Mouse (Mus musculus): ENCODE results near the gene Numbl.

Numbl gene

GRCm38 (mm10) chr7:27291795-27292466, 33.7 kb downstream of the Numbl start:
- DNase-seq (ENCODE audit: low spot score in 2 of 2): no peak

GRCm38 (mm10) chr7:27295956-27296355, 37.7 kb downstream of the Numbl start:
- DNase-seq (ENCODE audit: low spot score in 2 of 2): no peak

GRCm38 (mm10) chr7:27296518-27296917, 38.3 kb downstream of the Numbl start:
- DNase-seq (ENCODE audit: low spot score in 2 of 2): no peak

GRCm38 (mm10) chr7:27298033-27298610, 39.9 kb downstream of the Numbl start:
- no peak for DNase-seq (ENCODE audit: low spot score in 2 of 2)

- DNase-seq (ENCODE audit: low spot score in 2 of 2): no peak
Measured at GRCm38 (mm10) chr7:27298816-27299215, 40.6 kb downstream of the Numbl start.

GRCm38 (mm10) chr7:27300351-27300750, 42.1 kb downstream of the Numbl start:
- DNase-seq (ENCODE audit: low spot score in 2 of 2): no peak

GRCm38 (mm10) chr7:27300801-27301200, 42.6 kb downstream of the Numbl start:
- DNase-seq (ENCODE audit: low spot score in 2 of 2): peak in 1 of 2 experiments; percentile 39

- peak; percentile 73 to 83 for DNase-seq (ENCODE audit: low spot score in 2 of 2)
Measured at GRCm38 (mm10) chr7:27302172-27302571, 43.9 kb downstream of the Numbl start.

GRCm38 (mm10) chr7:27305091-27305730, 47.0 kb downstream of the Numbl start:
- DNase-seq (ENCODE audit: low spot score in 2 of 2): no peak

- DNase-seq (ENCODE audit: low spot score in 2 of 2): no peak
Measured at GRCm38 (mm10) chr7:27306161-27307160, 48.2 kb downstream of the Numbl start.

- DNase-seq (ENCODE audit: low spot score in 2 of 2): no peak
Measured at GRCm38 (mm10) chr7:27307551-27307950, 49.3 kb downstream of the Numbl start.

GRCm38 (mm10) chr7:27308821-27309549, 50.8 kb downstream of the Numbl start:
- DNase-seq (ENCODE audit: low spot score in 2 of 2): no peak

GRCm38 (mm10) chr7:27309832-27310231, 51.6 kb downstream of the Numbl start:
- DNase-seq (ENCODE audit: low spot score in 2 of 2): no peak

- peak in 1 of 2 experiments; percentile 57 for DNase-seq (ENCODE audit: low spot score in 2 of 2)
Measured at GRCm38 (mm10) chr7:27310306-27310705, 52.1 kb downstream of the Numbl start.

- DNase-seq (ENCODE audit: low spot score in 2 of 2): no peak
Measured at GRCm38 (mm10) chr7:27310996-27311535, 52.8 kb downstream of the Numbl start.

GRCm38 (mm10) chr7:27311651-27312284, 53.5 kb downstream of the Numbl start:
- DNase-seq (ENCODE audit: low spot score in 2 of 2): no peak

GRCm38 (mm10) chr7:27314393-27314792, 56.2 kb downstream of the Numbl start:
- no peak for DNase-seq (ENCODE audit: low spot score in 2 of 2)

GRCm38 (mm10) chr7:27315958-27316357, 57.7 kb downstream of the Numbl start:
- peak; percentile 72 to 83 for DNase-seq (ENCODE audit: low spot score in 2 of 2)

- DNase-seq (ENCODE audit: low spot score in 2 of 2): no peak
Measured at GRCm38 (mm10) chr7:27319411-27319810, 61.2 kb downstream of the Numbl start.

GRCm38 (mm10) chr7:27322291-27322690, 64.1 kb downstream of the Numbl start:
- no peak for DNase-seq (ENCODE audit: low spot score in 2 of 2)

Measured in right cerebral cortex, postnatal 10 days (tissue).